Mouse (Mus musculus): ENCODE results near the gene Usp34.

DNA sequence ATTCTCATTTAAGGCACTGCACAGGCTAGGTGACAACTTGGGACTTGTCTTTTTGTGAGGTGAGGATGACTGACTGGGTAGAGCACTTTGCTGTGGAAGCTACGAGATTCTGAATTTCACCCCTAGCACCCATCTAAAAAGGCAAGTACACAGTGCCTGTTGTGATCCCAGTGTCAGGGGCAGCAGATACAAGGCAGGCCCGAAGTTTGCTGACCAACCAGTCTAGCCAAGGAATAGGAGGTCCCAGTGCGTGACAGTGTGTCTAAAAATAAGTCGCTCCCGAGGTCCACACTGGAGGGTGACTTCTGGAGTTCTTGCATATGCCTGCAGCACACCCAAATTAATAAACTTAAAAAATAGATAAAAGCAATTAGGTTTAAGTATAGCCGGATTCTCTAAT, 121.6 kb downstream of the Usp34 start:
- TF ChIP-seq CTCF (IDR thresholded peaks at IDR 0.05; ENCODE audit: low read depth, low read length) (no peak), POLR2A (IDR thresholded peaks at IDR 0.05; ENCODE audit: extremely low read depth, insufficient read depth, low read length) (no peak)
